Mouse (Mus musculus) testis, adult 2 months (tissue): ENCODE results near the gene C2cd4d. TPM values are rescaled to one million over a fixed set of nuclear protein-coding genes. Genes with fewer than 3 reads are reported as not detected.

Source experiments
- H3K27ac ChIP-seq: fragments of 200-500 bp; 2 replicates; pipeline ENCODE4 v1.5.1; 2012; ENCODE audit warnings: low read depth, low read length; ENCODE audit not compliant: control insufficient read depth, insufficient read depth
- H3K27me3 ChIP-seq: fragments of 200-500 bp; 2 replicates; pipeline ENCODE4 v1.6.1; 2012; ENCODE audit warnings: mild to moderate bottlenecking, low read length, moderate library complexity; ENCODE audit not compliant: control insufficient read depth, insufficient read depth
- H3K36me3 ChIP-seq: fragments of 200-500 bp; 2 replicates; pipeline ENCODE4 v1.6.1; 2012; ENCODE audit warnings: mild to moderate bottlenecking, low read length; ENCODE audit not compliant: control insufficient read depth, insufficient read depth
- H3K4me1 ChIP-seq: fragments of 200-500 bp; 2 replicates; pipeline ENCODE4 v1.6.1; 2012; ENCODE audit warnings: low read length; ENCODE audit not compliant: control insufficient read depth, insufficient read depth
- H3K4me3 ChIP-seq: fragments of 200-500 bp; 2 replicates; pipeline ENCODE4 v1.5.1; 2012; ENCODE audit warnings: low read depth, mild to moderate bottlenecking, low read length, moderate library complexity, mixed read lengths; ENCODE audit not compliant: control insufficient read depth
- CTCF ChIP-seq: fragments of 200-500 bp; IDR thresholded peaks from 2 replicates; pipeline ENCODE4 v1.5.1; 2012; ENCODE audit warnings: low read depth, mild to moderate bottlenecking, inconsistent platforms, low read length, moderate library complexity; ENCODE audit not compliant: control insufficient read depth, insufficient read depth, insufficient replicate concordance
- POLR2A ChIP-seq: fragments of 200-500 bp; IDR thresholded peaks from 2 replicates; pipeline ENCODE4 v1.6.1; 2012; ENCODE audit warnings: low read depth, mild to moderate bottlenecking, inconsistent platforms, low read length, moderate library complexity; ENCODE audit not compliant: control insufficient read depth
- polyA plus RNA-seq: library from polyadenylated mRNA; depleted of rRNA; stranded (reverse); fragments of >200 nt; gene quantifications from 2 replicates; pipeline ENCODE4 v1.2.3, GENCODE M21; 2012

Gene C2cd4d
- polyA plus RNA-seq, 1 experiment = 0.41 TPM

- TF ChIP-seq POLR2A (no peak), CTCF (no peak)
- no peak overlapping the region for H3K27ac ChIP-seq
- no peak overlapping the region for H3K4me3 ChIP-seq
- H3K27me3 ChIP-seq = no peaks in the 10 kb centered on the region
- no peaks in the 10 kb centered on the region for H3K36me3 ChIP-seq
- no peaks in the 10 kb centered on the region for H3K4me1 ChIP-seq
Observed at GRCm38 (mm10) chr3:94344897-94345296, 17.3 kb upstream of the C2cd4d start.

- H3K36me3 ChIP-seq = no peaks in the 10 kb centered on the region
- no peak overlapping the region for H3K27ac ChIP-seq
- H3K4me3 ChIP-seq = no peak overlapping the region
- no peak for TF ChIP-seq CTCF
- TF ChIP-seq POLR2A = no peak
- no peaks in the 10 kb centered on the region for H3K4me1 ChIP-seq
- H3K27me3 ChIP-seq = no peaks in the 10 kb centered on the region
Observed at GRCm38 (mm10) chr3:94348146-94348545, 14.1 kb upstream of the C2cd4d start.

GRCm38 (mm10) chr3:94360812-94361211, 1.4 kb upstream of the C2cd4d start:
- Histone ChIP-seq H3K27me3 (no peaks in the 10 kb centered on the region), H3K4me1 (peaks cover 5% of the 10 kb centered on the region), H3K36me3 (no peaks in the 10 kb centered on the region), H3K4me3 (no peak overlapping the region), H3K27ac (no peak overlapping the region)
- TF ChIP-seq POLR2A (no peak), CTCF (no peak)

- H3K36me3 ChIP-seq = no peaks in the 10 kb centered on the region
- TF ChIP-seq CTCF = no peak
- TF ChIP-seq POLR2A = no peak
- no peaks in the 10 kb centered on the region for H3K27me3 ChIP-seq
- no peak overlapping the region for H3K27ac ChIP-seq
- peak overlapping the region; percentile 59 for H3K4me3 ChIP-seq
- H3K4me1 ChIP-seq = peaks cover 5% of the 10 kb centered on the region
Observed at GRCm38 (mm10) chr3:94363291-94364153, 1.3 kb downstream of the C2cd4d start.

GRCm38 (mm10) chr3:94364154-94364526, 1.9 kb downstream of the C2cd4d start:
- Histone ChIP-seq H3K4me1 (peaks cover 5% of the 10 kb centered on the region), H3K27ac (peak overlapping the region; percentile 30; the same call in 1 of the 2 replicates), H3K36me3 (no peaks in the 10 kb centered on the region), H3K27me3 (no peaks in the 10 kb centered on the region), H3K4me3 (peak overlapping the region; percentile 59)
- no peak for TF ChIP-seq CTCF
- no peak for TF ChIP-seq POLR2A

- H3K27me3 ChIP-seq = no peaks in the 10 kb centered on the region
- no peak overlapping the region for H3K27ac ChIP-seq
- TF ChIP-seq POLR2A = no peak
- peak; percentile 76; the same call in 1 of the 2 replicates for TF ChIP-seq CTCF
- peaks cover 13% of the 10 kb centered on the region for H3K4me1 ChIP-seq
- no peaks in the 10 kb centered on the region for H3K36me3 ChIP-seq
- H3K4me3 ChIP-seq = no peak overlapping the region
Observed at GRCm38 (mm10) chr3:94366761-94367160, 4.5 kb downstream of the C2cd4d start.

GRCm38 (mm10) chr3:94367511-94367910, 5.3 kb downstream of the C2cd4d start:
- Histone ChIP-seq H3K4me3 (no peak overlapping the region), H3K4me1 (peaks cover 19% of the 10 kb centered on the region), H3K27ac (no peak overlapping the region), H3K27me3 (no peaks in the 10 kb centered on the region), H3K36me3 (no peaks in the 10 kb centered on the region)
- TF ChIP-seq CTCF (no peak), POLR2A (no peak)
